Mouse (Mus musculus): ENCODE measurements around the gene Tmem268. TPM values are rescaled to one million over a fixed set of nuclear protein-coding genes. Genes with fewer than 3 reads are reported as not detected.

Tmem268 gene
- polyA plus RNA-seq, 1 experiment from 2014 or later: 4.0 TPM

GRCm38 (mm10) chr4:63561861-63562675, 3.5 kb downstream of the Tmem268 start:
- H3K27me3 ChIP-seq (ENCODE audit: control insufficient read depth, insufficient read depth, low read length): no peaks in the 10 kb centered on the region
- no peak overlapping the region for H3K4me3 ChIP-seq (replicated peaks; ENCODE audit: low read depth, low read length)
- H3K36me3 ChIP-seq (ENCODE audit: control insufficient read depth, insufficient read depth, low read length): no peaks in the 10 kb centered on the region
- DNase-seq (no peak), ATAC-seq (ENCODE audit: low FRiP score, low TSS enrichment) (no peak)
- no peaks in the 10 kb centered on the region for H3K9me3 ChIP-seq (ENCODE audit: control insufficient read depth, low read length)
- no peak overlapping the region for H3K9ac ChIP-seq (replicated peaks; ENCODE audit: low read length)
- H3K4me2 ChIP-seq (ENCODE audit: low read length): no peak overlapping the region
- 86% methylated on average over 7 of the region's 7 CpGs for WGBS
- peaks cover 9% of the 10 kb centered on the region for H3K4me1 ChIP-seq (ENCODE audit: control insufficient read depth, insufficient read depth, low read length)
- no peak overlapping the region for H3K27ac ChIP-seq (replicated peaks; ENCODE audit: low read depth, low read length)

DNA sequence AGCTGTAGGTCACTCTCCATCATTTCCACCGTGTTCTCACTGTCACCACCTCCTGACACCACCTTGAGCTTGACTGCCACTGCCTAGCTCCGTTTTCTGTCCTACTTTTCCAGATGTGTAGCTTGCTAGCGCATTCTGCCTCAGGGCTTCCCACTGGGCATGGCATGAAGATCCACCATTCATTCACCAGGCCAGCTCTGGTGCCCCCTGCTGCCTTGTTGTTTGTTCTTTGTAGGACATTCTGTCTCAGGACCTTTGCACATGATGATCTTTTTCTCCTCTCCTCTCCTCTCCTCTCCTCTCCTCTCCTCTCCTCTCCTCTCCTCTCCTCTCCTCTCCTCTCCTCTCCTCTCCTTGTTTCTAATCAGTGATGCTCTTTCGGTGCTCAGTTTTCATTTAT, 4.2 kb downstream of the Tmem268 start:
- WGBS: 88% methylated on average over 4 of the region's 4 CpGs

GRCm38 (mm10) chr4:63567712-63568390, 9.3 kb downstream of the Tmem268 start:
- H3K4me1 ChIP-seq (ENCODE audit: control insufficient read depth, insufficient read depth, low read length): 0 out of 2 replicates have a peak, but pooled peaks cover 4% of the 10 kb centered on the region
- no peak overlapping the region for H3K4me2 ChIP-seq (ENCODE audit: low read length)
- ATAC-seq (ENCODE audit: low FRiP score, low TSS enrichment) (no peak), DNase-seq (no peak)
- H3K27me3 ChIP-seq (ENCODE audit: control insufficient read depth, insufficient read depth, low read length): no peaks in the 10 kb centered on the region
- no peaks in the 10 kb centered on the region for H3K36me3 ChIP-seq (ENCODE audit: control insufficient read depth, insufficient read depth, low read length)
- no peak overlapping the region for H3K9ac ChIP-seq (replicated peaks; ENCODE audit: low read length)
- H3K27ac ChIP-seq (replicated peaks; ENCODE audit: low read depth, low read length): no peak overlapping the region
- no peaks in the 10 kb centered on the region for H3K9me3 ChIP-seq (ENCODE audit: control insufficient read depth, low read length)
- WGBS: 86% methylated on average over 10 of the region's 10 CpGs
- no peak overlapping the region for H3K4me3 ChIP-seq (replicated peaks; ENCODE audit: low read depth, low read length)

More for the DNA sequence above, 4.2 kb downstream of the Tmem268 start:
- no peak overlapping the region for H3K27ac ChIP-seq (replicated peaks; ENCODE audit: low read depth, low read length)
- H3K36me3 ChIP-seq (ENCODE audit: control insufficient read depth, insufficient read depth, low read length): no peaks in the 10 kb centered on the region
- H3K9ac ChIP-seq (replicated peaks; ENCODE audit: low read length): no peak overlapping the region
- no peaks in the 10 kb centered on the region for H3K9me3 ChIP-seq (ENCODE audit: control insufficient read depth, low read length)
- no peak for ATAC-seq (ENCODE audit: low FRiP score, low TSS enrichment)
- no peaks in the 10 kb centered on the region for H3K27me3 ChIP-seq (ENCODE audit: control insufficient read depth, insufficient read depth, low read length)
- no peak overlapping the region for H3K4me3 ChIP-seq (replicated peaks; ENCODE audit: low read depth, low read length)
- H3K4me1 ChIP-seq (ENCODE audit: control insufficient read depth, insufficient read depth, low read length): peaks cover 9% of the 10 kb centered on the region; the same call in 1 of the 2 replicates
- no peak for DNase-seq
- no peak overlapping the region for H3K4me2 ChIP-seq (ENCODE audit: low read length)

DNA sequence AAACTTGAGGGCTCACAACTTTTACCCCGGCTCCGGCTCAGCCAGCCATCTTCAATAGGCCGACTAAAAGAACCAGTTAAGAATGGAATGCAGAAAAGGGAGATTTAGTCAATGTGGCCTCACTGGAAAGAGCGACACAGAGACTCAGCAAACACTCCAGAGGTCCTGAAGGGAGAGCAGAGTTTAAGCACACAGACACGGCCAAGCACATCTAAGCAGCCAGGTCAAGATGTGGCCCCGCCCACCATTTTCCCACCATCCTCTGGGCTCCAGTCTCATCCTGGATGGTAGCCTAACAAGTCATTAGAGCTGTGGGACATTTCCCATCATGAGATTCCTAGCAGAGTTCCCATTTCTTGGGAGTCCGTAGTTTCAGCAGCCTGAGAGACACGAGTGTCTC, 10.7 kb downstream of the Tmem268 start:
- Histone ChIP-seq H3K27me3 (ENCODE audit: control insufficient read depth, insufficient read depth, low read length) (no peaks in the 10 kb centered on the region), H3K36me3 (ENCODE audit: control insufficient read depth, insufficient read depth, low read length) (no peaks in the 10 kb centered on the region), H3K9ac (replicated peaks; ENCODE audit: low read length) (no peak overlapping the region), H3K4me1 (ENCODE audit: control insufficient read depth, insufficient read depth, low read length) (0 out of 2 replicates have a peak, but pooled peaks cover 4% of the 10 kb centered on the region), H3K4me3 (replicated peaks; ENCODE audit: low read depth, low read length) (no peak overlapping the region), H3K4me2 (ENCODE audit: low read length) (no peak overlapping the region), H3K27ac (replicated peaks; ENCODE audit: low read depth, low read length) (no peak overlapping the region), H3K9me3 (ENCODE audit: control insufficient read depth, low read length) (no peaks in the 10 kb centered on the region)
- WGBS: 84% methylated on average over 8 of the region's 8 CpGs
- ATAC-seq (ENCODE audit: low FRiP score, low TSS enrichment): no peak
- no peak for DNase-seq

GRCm38 (mm10) chr4:63570208-63570781, 11.7 kb downstream of the Tmem268 start:
- no peak overlapping the region for H3K4me3 ChIP-seq (replicated peaks; ENCODE audit: low read depth, low read length)
- no peak overlapping the region for H3K4me2 ChIP-seq (ENCODE audit: low read length)
- 24% methylated on average over 7 of the region's 7 CpGs for WGBS
- no peaks in the 10 kb centered on the region for H3K9me3 ChIP-seq (ENCODE audit: control insufficient read depth, low read length)
- DNase-seq: no peak
- ATAC-seq (ENCODE audit: low FRiP score, low TSS enrichment): no peak
- H3K9ac ChIP-seq (replicated peaks; ENCODE audit: low read length): no peak overlapping the region
- H3K27me3 ChIP-seq (ENCODE audit: control insufficient read depth, insufficient read depth, low read length): no peaks in the 10 kb centered on the region
- 0 out of 2 replicates have a peak, but pooled peaks cover 4% of the 10 kb centered on the region for H3K4me1 ChIP-seq (ENCODE audit: control insufficient read depth, insufficient read depth, low read length)
- H3K36me3 ChIP-seq (ENCODE audit: control insufficient read depth, insufficient read depth, low read length): no peaks in the 10 kb centered on the region
- peak overlapping the region; percentile 57; the same call in 1 of the 2 replicates for H3K27ac ChIP-seq (replicated peaks; ENCODE audit: low read depth, low read length)

DNA sequence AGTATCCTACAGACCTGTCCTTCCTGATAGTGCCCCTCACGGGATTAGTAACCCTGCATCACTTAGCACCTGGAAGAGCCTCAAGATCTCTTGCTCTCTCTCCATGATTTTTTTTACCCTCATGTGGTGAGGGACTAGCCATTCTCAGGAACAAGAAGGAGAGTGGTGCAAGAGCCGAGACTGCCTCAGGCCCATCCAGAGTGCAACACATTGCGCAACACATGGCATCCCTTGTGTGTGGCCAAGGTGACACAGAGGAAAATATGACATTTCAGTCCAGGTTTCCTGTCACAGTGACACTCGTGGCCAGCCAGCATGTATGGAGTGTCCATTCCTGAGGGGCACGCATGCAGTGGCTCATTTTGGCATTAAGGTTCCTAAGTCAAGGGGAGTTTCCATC, 14.0 kb downstream of the Tmem268 start:
- Histone ChIP-seq H3K4me2 (ENCODE audit: low read length) (no peak overlapping the region), H3K36me3 (ENCODE audit: control insufficient read depth, insufficient read depth, low read length) (no peaks in the 10 kb centered on the region), H3K27ac (replicated peaks; ENCODE audit: low read depth, low read length) (no peak overlapping the region), H3K9ac (replicated peaks; ENCODE audit: low read length) (no peak overlapping the region), H3K27me3 (ENCODE audit: control insufficient read depth, insufficient read depth, low read length) (no peaks in the 10 kb centered on the region), H3K9me3 (ENCODE audit: control insufficient read depth, low read length) (no peaks in the 10 kb centered on the region), H3K4me1 (ENCODE audit: control insufficient read depth, insufficient read depth, low read length) (0 out of 2 replicates have a peak, but pooled peaks cover 4% of the 10 kb centered on the region), H3K4me3 (replicated peaks; ENCODE audit: low read depth, low read length) (no peak overlapping the region)
- WGBS: 91% methylated on average over 5 of the region's 5 CpGs
- DNase-seq (no peak), ATAC-seq (ENCODE audit: low FRiP score, low TSS enrichment) (no peak)

DNA sequence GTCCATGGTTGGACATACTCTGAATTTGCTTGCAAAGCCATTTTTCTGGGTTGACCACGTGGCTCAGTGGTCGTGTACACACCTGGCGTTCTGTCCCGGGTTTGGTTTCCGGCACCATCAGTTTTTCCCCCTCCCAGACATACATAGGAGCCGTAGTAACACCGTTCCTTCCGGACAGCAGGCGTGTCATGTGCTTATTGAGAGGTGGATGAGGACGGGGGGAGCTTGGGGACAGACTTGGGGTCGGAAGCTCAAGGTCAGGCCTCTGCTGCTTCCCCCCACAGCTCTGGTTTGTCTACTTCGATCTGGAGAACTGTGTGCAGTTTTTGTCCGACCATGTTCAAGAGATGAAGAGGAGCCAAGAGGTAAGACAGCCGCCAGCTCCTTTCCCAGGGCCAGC, 21.1 kb downstream of the Tmem268 start:
- 72% methylated on average over 14 of the region's 14 CpGs for WGBS
- ATAC-seq (ENCODE audit: low FRiP score, low TSS enrichment) (peak; percentile 24; the same call in 1 of the 2 replicates), DNase-seq (no peak)
- Histone ChIP-seq H3K9me3 (ENCODE audit: control insufficient read depth, low read length) (no peaks in the 10 kb centered on the region), H3K9ac (replicated peaks; ENCODE audit: low read length) (no peak overlapping the region), H3K4me3 (replicated peaks; ENCODE audit: low read depth, low read length) (no peak overlapping the region), H3K27me3 (ENCODE audit: control insufficient read depth, insufficient read depth, low read length) (no peaks in the 10 kb centered on the region), H3K36me3 (ENCODE audit: control insufficient read depth, insufficient read depth, low read length) (no peaks in the 10 kb centered on the region), H3K27ac (replicated peaks; ENCODE audit: low read depth, low read length) (no peak overlapping the region), H3K4me2 (ENCODE audit: low read length) (no peak overlapping the region), H3K4me1 (ENCODE audit: control insufficient read depth, insufficient read depth, low read length) (0 out of 2 replicates have a peak, but pooled peaks cover 3% of the 10 kb centered on the region)

GRCm38 (mm10) chr4:63580078-63580477, 21.5 kb downstream of the Tmem268 start:
- Histone ChIP-seq H3K4me3 (replicated peaks; ENCODE audit: low read depth, low read length) (no peak overlapping the region), H3K27ac (replicated peaks; ENCODE audit: low read depth, low read length) (no peak overlapping the region), H3K4me1 (ENCODE audit: control insufficient read depth, insufficient read depth, low read length) (0 out of 2 replicates have a peak, but pooled peaks cover 3% of the 10 kb centered on the region), H3K9me3 (ENCODE audit: control insufficient read depth, low read length) (no peaks in the 10 kb centered on the region), H3K36me3 (ENCODE audit: control insufficient read depth, insufficient read depth, low read length) (no peaks in the 10 kb centered on the region), H3K27me3 (ENCODE audit: control insufficient read depth, insufficient read depth, low read length) (no peaks in the 10 kb centered on the region), H3K4me2 (ENCODE audit: low read length) (no peak overlapping the region), H3K9ac (replicated peaks; ENCODE audit: low read length) (no peak overlapping the region)
- 12% methylated on average over 6 of the region's 6 CpGs for WGBS
- DNase-seq: peak; percentile 75
- ATAC-seq (ENCODE audit: low FRiP score, low TSS enrichment): peak; percentile 62
